ENCODE assay signal across 26 mouse cellular contexts in genomic region chr15:4307498-4307897, GRCm38 (mm10).
DNase-seq lines count a peak whose midpoint lies in the region; ATAC-seq and TF ChIP-seq lines count a peak whose summit lies in the region.
"Had no signal": no experiment of that assay in that cellular context is flagged by ENCODE, and none has a peak within 500 bp of the region (broad histone marks: within the 10 kb centered on the region; RNA-seq: fewer than 3 reads in every experiment).

No protein-coding gene starts in this region.

- 34% methylated on average over 2 of the region's 2 CpGs for WGBS in forebrain, postnatal 0 days
- WGBS in forebrain, embryonic 13.5 days, result 48% methylated on average over 2 of the region's 2 CpGs

- H3K9me3 ChIP-seq in forebrain, postnatal 0 days (ENCODE audit: low read length), result no peaks in the 10 kb centered on the region
- no peaks in the 10 kb centered on the region for H3K9me3 ChIP-seq in forebrain, embryonic 13.5 days (replicated peaks)
- H3K9me3 ChIP-seq: intestine, embryonic 15.5 days; limb, embryonic 10.5 days; limb, embryonic 15.5 days; liver, embryonic 13.5 days; midbrain, embryonic 12.5 days; neural tube, embryonic 13.5 days had no signal

- no peaks in the 10 kb centered on the region for H3K27me3 ChIP-seq in forebrain, postnatal 0 days (ENCODE audit: insufficient read depth, low read length)
- no peaks in the 10 kb centered on the region for H3K27me3 ChIP-seq in forebrain, embryonic 13.5 days
- H3K27me3 ChIP-seq: intestine, embryonic 15.5 days; limb, embryonic 15.5 days; liver, embryonic 13.5 days; megakaryocyte, embryonic 14.5 days; midbrain, embryonic 12.5 days; neural tube, embryonic 13.5 days had no signal

- H3K4me2 ChIP-seq in forebrain, postnatal 0 days (ENCODE audit: low read depth), result no peak overlapping the region
- no peak overlapping the region for H3K4me2 ChIP-seq in forebrain, embryonic 13.5 days
- H3K4me2 ChIP-seq: intestine, embryonic 15.5 days; limb, embryonic 15.5 days; liver, embryonic 13.5 days; midbrain, embryonic 12.5 days; neural tube, embryonic 13.5 days had no signal

- no peak overlapping the region for H3K9ac ChIP-seq in forebrain, postnatal 0 days
- H3K9ac ChIP-seq in forebrain, embryonic 13.5 days, result no peak overlapping the region
- H3K9ac ChIP-seq: intestine, embryonic 15.5 days; limb, embryonic 15.5 days; liver, embryonic 13.5 days; midbrain, embryonic 12.5 days; neural tube, embryonic 13.5 days had no signal

- ATAC-seq in forebrain, postnatal 0 days, result peak; percentile 53
- no peak for ATAC-seq in forebrain, embryonic 13.5 days
- ATAC-seq: activated CD4-positive, CD25-positive, alpha-beta regulatory T cell, adult 4 months; hindbrain, postnatal 0 days; intestine, embryonic 15.5 days; lung, postnatal 0 days had no signal

- DNase-seq in forebrain, postnatal 0 days, result no peak
- DNase-seq in cerebellum, adult 11 months, result peak; percentile 31
- peak; percentile 41 for DNase-seq in cerebellum, adult 8-10 months
- no peak for DNase-seq in embryo, embryonic 10.5 days (ENCODE audit: low spot score)
- DNase-seq in spleen, adult 12 weeks (ENCODE audit: low spot score), result no peak
- DNase-seq: adrenal gland, adult 2 months; adrenal gland, postnatal 36 days; B cell, adult 2 months; kidney, adult 8-10 months; kidney, postnatal 4 days; liver, embryonic 13.5 days; lung, adult 18-20 months; lung, postnatal 4 days; right cerebral cortex, postnatal 4 days; thymus, adult 2 months had no signal

- H3K36me3 ChIP-seq in forebrain, postnatal 0 days (ENCODE audit: insufficient read depth), result no peaks in the 10 kb centered on the region
- no peaks in the 10 kb centered on the region for H3K36me3 ChIP-seq in forebrain, embryonic 13.5 days (ENCODE audit: poor library complexity, severe bottlenecking)
- H3K36me3 ChIP-seq: intestine, embryonic 15.5 days; limb, embryonic 10.5 days; limb, embryonic 15.5 days; liver, embryonic 13.5 days; midbrain, embryonic 12.5 days; neural tube, embryonic 13.5 days had no signal

- no peak overlapping the region for H3K4me3 ChIP-seq in forebrain, postnatal 0 days (ENCODE audit: low read depth, low read length)
- no peak overlapping the region for H3K4me3 ChIP-seq in forebrain, embryonic 13.5 days
- H3K4me3 ChIP-seq: intestine, embryonic 15.5 days; limb, embryonic 10.5 days; limb, embryonic 15.5 days; liver, embryonic 13.5 days; megakaryocyte, embryonic 14.5 days; midbrain, embryonic 12.5 days; neural tube, embryonic 13.5 days had no signal

- no peak for TF ChIP-seq CTCF in forebrain, postnatal 0 days (IDR thresholded peaks at IDR 0.05; ENCODE audit: low read depth)

- no peak overlapping the region for H3K27ac ChIP-seq in forebrain, postnatal 0 days (ENCODE audit: low read depth, low read length)
- no peak overlapping the region for H3K27ac ChIP-seq in forebrain, embryonic 13.5 days
- H3K27ac ChIP-seq: hindbrain, postnatal 0 days; intestine, embryonic 15.5 days; kidney, postnatal 0 days; limb, embryonic 10.5 days; limb, embryonic 15.5 days; liver, embryonic 13.5 days; midbrain, embryonic 12.5 days; neural tube, embryonic 13.5 days had no signal

- no peaks in the 10 kb centered on the region for H3K4me1 ChIP-seq in forebrain, postnatal 0 days (ENCODE audit: insufficient read depth)
- H3K4me1 ChIP-seq in forebrain, embryonic 13.5 days, result no peaks in the 10 kb centered on the region
- H3K4me1 ChIP-seq: intestine, embryonic 15.5 days; limb, embryonic 10.5 days; limb, embryonic 15.5 days; liver, embryonic 13.5 days; megakaryocyte, embryonic 14.5 days; midbrain, embryonic 12.5 days; neural tube, embryonic 13.5 days had no signal

Comparison
In these comparisons a context has a peak if more than half of its experiments do, and no peak if none do; other contexts are left out.
1. DNase-seq: peak in cerebellum, adult 11 months (single experiment) and cerebellum, adult 8-10 months (single experiment); none in forebrain, postnatal 0 days (single experiment), embryo, embryonic 10.5 days (single experiment) and spleen, adult 12 weeks (single experiment).